Mouse (Mus musculus) lung, postnatal 14 days (tissue): Measurements from ENCODE around the gene Hspb1.

Experiments
- DNase-seq: peaks from one replicate; pipeline ENCODE4 v3.0.0; 2021

Hspb1 gene

GRCm38 (mm10) chr5:135887675-135888102 is at the start of gene Hspb1:
Gene Hspb1 (plus strand): TSS chr5:135887919.
- peak; percentile 87 for DNase-seq

- DNase-seq = no peak
These were observed 46.1 kb upstream of the Hspb1 start for GRCm38 (mm10) chr5:135841651-135842050.

- DNase-seq = peak; percentile 54
These were observed 44.3 kb upstream of the Hspb1 start for GRCm38 (mm10) chr5:135843418-135843817.

- no peak for DNase-seq
These were observed 41.9 kb upstream of the Hspb1 start for GRCm38 (mm10) chr5:135845676-135846320.

GRCm38 (mm10) chr5:135847460-135847859 is 40.3 kb upstream of the Hspb1 start:
- DNase-seq = no peak

- DNase-seq = no peak
These were observed 39.8 kb upstream of the Hspb1 start for GRCm38 (mm10) chr5:135847881-135848280.

- DNase-seq = no peak
These were observed 36.7 kb upstream of the Hspb1 start for GRCm38 (mm10) chr5:135851024-135851423.

- no peak for DNase-seq
These were observed 36.2 kb upstream of the Hspb1 start for GRCm38 (mm10) chr5:135851481-135851880.

- no peak for DNase-seq
These were observed 35.3 kb upstream of the Hspb1 start for GRCm38 (mm10) chr5:135852421-135852820.

GRCm38 (mm10) chr5:135853731-135854130 is 34.0 kb upstream of the Hspb1 start:
- no peak for DNase-seq

GRCm38 (mm10) chr5:135855156-135855555 is 32.6 kb upstream of the Hspb1 start:
- peak; percentile 83 for DNase-seq

GRCm38 (mm10) chr5:135866662-135867061 is 21.1 kb upstream of the Hspb1 start:
- DNase-seq = no peak

- no peak for DNase-seq
These were observed 19.8 kb upstream of the Hspb1 start for GRCm38 (mm10) chr5:135867637-135868593.

GRCm38 (mm10) chr5:135868653-135869052 is 19.1 kb upstream of the Hspb1 start:
- DNase-seq = no peak

GRCm38 (mm10) chr5:135869661-135870423 is 17.9 kb upstream of the Hspb1 start:
- DNase-seq = no peak

GRCm38 (mm10) chr5:135870505-135870904 is 17.2 kb upstream of the Hspb1 start:
- DNase-seq = no peak

- DNase-seq = no peak
These were observed 14.7 kb upstream of the Hspb1 start for GRCm38 (mm10) chr5:135872996-135873395.

- DNase-seq = no peak
These were observed 14.0 kb upstream of the Hspb1 start for GRCm38 (mm10) chr5:135873753-135874152.

GRCm38 (mm10) chr5:135877180-135877579 is 10.5 kb upstream of the Hspb1 start:
- peak; percentile 84 for DNase-seq

GRCm38 (mm10) chr5:135877831-135878231 is 9.9 kb upstream of the Hspb1 start:
- peak; percentile 71 for DNase-seq

GRCm38 (mm10) chr5:135879449-135880158 is 8.1 kb upstream of the Hspb1 start:
- DNase-seq = peak; percentile 88

GRCm38 (mm10) chr5:135884641-135885040 is 3.1 kb upstream of the Hspb1 start:
- DNase-seq = no peak
